Comparison of ENCODE assay signal across 8 mouse cellular contexts in genomic region chr5:21055820-21056531, GRCm38 (mm10). TPM values are rescaled to one million over a fixed set of nuclear protein-coding genes. Genes with fewer than 3 reads are reported as not detected.
DNase-seq lines count a peak whose midpoint lies in the region; ATAC-seq lines count a peak whose summit lies in the region.

TSS of gene Ptpn12 (minus strand) at chr5:21055911.

- H3K36me3 ChIP-seq in hindbrain, embryonic 15.5 days, result no peaks in the 10 kb centered on the region

- WGBS in hindbrain, embryonic 15.5 days, result 1% methylated on average over 24 of the region's 73 CpGs

- H3K27ac ChIP-seq in hindbrain, embryonic 15.5 days (replicated peaks), result peak within 1 kb of the TSS; percentile 99

- peak within 1 kb of the TSS; percentile 58 for H3K4me2 ChIP-seq in hindbrain, embryonic 15.5 days

- H3K9ac ChIP-seq in hindbrain, embryonic 15.5 days, result peak within 1 kb of the TSS; percentile 94

- H3K9me3 ChIP-seq in hindbrain, embryonic 15.5 days, result no peaks in the 10 kb centered on the region

- peak; percentile 94 for DNase-seq in R1 (ENCODE audit: low read depth, low spot score)
- peak; percentile 96 to 98 for DNase-seq in cerebellum, postnatal 25 days
- DNase-seq in frontal cortex, postnatal 36 days (ENCODE audit: low spot score in 2 of 2), result peak; percentile 92 to 96
- peak; percentile 93 for DNase-seq in left cerebral cortex, adult 11 months (ENCODE audit: low spot score)
- peak; percentile 97 to 99 for DNase-seq in lung, postnatal 4 days
- peak; percentile 84 for DNase-seq in retina, postnatal 7 days (ENCODE audit: low read depth, low spot score)
- peak; percentile 97 for DNase-seq in urinary bladder, adult 2 months (ENCODE audit: low spot score)

- ATAC-seq in hindbrain, embryonic 15.5 days (ENCODE audit: low FRiP score, low read depth), result peak; percentile 97

- H3K4me3 ChIP-seq in hindbrain, embryonic 15.5 days, result peak within 1 kb of the TSS; percentile 77

- H3K27me3 ChIP-seq in hindbrain, embryonic 15.5 days, result no peaks in the 10 kb centered on the region

- H3K4me1 ChIP-seq in hindbrain, embryonic 15.5 days (replicated peaks), result peaks cover 26% of the 10 kb centered on the region

RNA-seq across cellular contexts. Expression of gene Ptpn12, which starts in this region (rescaled TPM):
- 23.2 and 24.3 TPM in 2 replicates for polyA plus RNA-seq in hindbrain, embryonic 15.5 days (2015; fragmentation: Nextera tagmentation; extraction: Ambion mirVana)
- 40.6 and 50.2 TPM in 2 replicates for polyA plus RNA-seq in urinary bladder, adult 2 months (2012; rRNA removed)

Comparison
In these comparisons a context has a peak if more than half of its experiments do, and no peak if none do; other contexts are left out.
1. Peak in every context shown above with its lines: DNase-seq, ATAC-seq, H3K4me3 ChIP-seq and H3K27ac ChIP-seq.